Mouse (Mus musculus) left cerebral cortex, postnatal 36 days (tissue): ENCODE results near the gene Aqr. TPM values are rescaled to one million over a fixed set of nuclear protein-coding genes. Genes with fewer than 3 reads are reported as not detected.

Experiments used
- DNase-seq, 2 experiments: peaks; one replicate each; pipeline ENCODE4 v3.0.0; 2021 to 2022; ENCODE audit warnings: low spot score in 2 of 2, mixed read lengths in 1 of 2
- intact Hi-C: fragments of 180-260 bp; cut with DNase I; formaldehyde crosslinking; loops from one replicate; pipeline ENCODE4 v1.15.1; 2025
- microRNA-seq: library from miRNA; unstranded; fragments of <30 nt; microRNA quantifications from one replicate; pipeline ENCODE4 v1.2.0, GENCODE M21; 2022
- total RNA-seq, 2 experiments: library from RNA; stranded (reverse); gene quantifications; 2 replicates each; pipeline ENCODE4 v1.2.3; 2021

The Aqr gene
- total RNA-seq, 2 experiments from 2014 or later: 29.1 to 35.4 TPM

GRCm38 (mm10) chr2:114093577-114093976 is 93.2 kb downstream of the Aqr start:
- DNase-seq: no peak
- intact Hi-C loops: loop anchor here (5.0 kb wide), 1 partner anchor 226 kb away; no protein-coding TSS in a partner anchor

- intact Hi-C loops: loop anchor here (5.0 kb wide), 1 partner anchor 223 kb away; no protein-coding TSS in a partner anchor
- DNase-seq: no peak
These were observed 97.0 kb downstream of the Aqr start for GRCm38 (mm10) chr2:114089862-114090261.

DNA sequence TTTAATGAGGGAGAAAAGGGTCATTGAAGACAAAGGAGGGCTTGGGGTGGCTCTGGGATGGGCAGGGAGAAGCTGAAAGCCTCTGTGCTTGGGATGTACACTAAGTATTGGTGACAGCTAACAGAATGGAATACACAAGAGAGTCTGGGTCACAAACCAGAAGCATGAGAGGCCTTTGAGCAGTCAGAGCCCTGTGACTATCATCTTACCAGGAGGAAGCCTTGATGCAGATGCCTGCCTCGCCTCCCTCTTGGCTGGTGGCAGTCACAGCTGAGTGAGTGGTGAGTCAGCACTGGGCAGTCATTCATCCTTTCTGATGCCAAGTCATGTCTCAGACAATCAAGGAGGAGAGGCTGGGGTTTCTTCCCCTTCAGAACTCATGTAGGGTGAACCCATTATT is 99.6 kb downstream of the Aqr start:
- no peak for DNase-seq
- intact Hi-C loops: no loop called here

DNA sequence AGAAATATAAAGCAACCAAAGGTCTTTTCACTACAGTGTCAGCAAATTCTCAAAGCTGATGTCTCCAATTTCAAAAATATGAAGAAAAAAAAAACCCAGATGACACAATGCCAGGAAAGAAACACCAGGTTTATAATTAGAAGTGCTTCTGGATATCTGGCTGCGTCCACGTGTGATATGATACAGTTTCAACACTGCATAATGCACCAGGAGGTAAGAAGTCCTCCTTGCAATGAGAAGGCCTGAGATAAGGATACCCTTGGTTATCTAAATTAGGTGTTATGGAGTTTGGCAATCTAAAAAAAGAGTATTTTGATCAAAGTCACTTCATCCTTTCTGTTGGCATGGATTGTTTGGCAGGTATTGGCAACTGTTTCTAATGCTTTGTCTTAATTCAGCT is 114.9 kb downstream of the Aqr start:
- no peak for DNase-seq
- intact Hi-C loops: no loop called here

- DNase-seq: no peak
- intact Hi-C loops: no loop called here
These were observed 120.6 kb downstream of the Aqr start for GRCm38 (mm10) chr2:114066226-114066625.

DNA sequence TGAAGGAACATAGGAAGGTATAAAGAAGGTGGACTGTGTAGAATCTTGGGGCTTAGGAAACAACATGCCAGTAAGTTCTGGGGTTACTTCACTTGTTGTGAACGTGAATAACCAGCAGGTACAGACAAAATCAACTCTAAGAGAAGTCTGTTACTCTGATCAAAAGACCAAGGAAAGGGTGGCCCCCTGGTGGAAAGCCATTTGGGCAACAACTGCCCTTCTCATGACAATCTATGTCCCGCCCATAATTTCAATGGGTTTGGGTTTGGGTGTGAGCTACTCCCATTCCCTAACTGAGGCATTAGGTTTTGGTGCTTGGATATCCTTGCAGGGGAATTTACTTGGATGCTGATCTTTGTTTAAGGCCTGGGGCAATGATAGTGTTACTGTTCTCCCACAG is 122.8 kb downstream of the Aqr start:
- DNase-seq: no peak
- intact Hi-C loops: no loop called here

GRCm38 (mm10) chr2:114060071-114060591 is 126.7 kb downstream of the Aqr start:
- intact Hi-C loops: no loop called here
- no peak for DNase-seq

DNA sequence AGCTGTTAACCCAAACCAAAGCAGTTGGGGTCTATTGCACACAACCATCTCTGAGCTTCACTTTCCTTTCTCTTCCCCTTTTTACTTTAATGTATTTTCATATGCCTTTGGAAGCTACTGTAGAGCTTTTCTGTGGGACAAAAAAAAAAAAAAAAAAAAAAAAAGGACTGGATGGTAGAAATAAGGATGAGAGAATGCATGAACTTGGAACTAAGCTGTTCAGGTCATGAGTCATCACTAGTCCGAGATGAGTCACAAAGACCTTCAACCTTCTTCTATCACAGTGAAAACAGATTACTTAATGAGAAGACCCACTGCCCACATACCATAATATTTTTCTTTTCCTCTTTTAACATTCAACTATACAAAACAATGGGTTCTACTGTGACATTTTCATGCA is 127.2 kb downstream of the Aqr start:
- intact Hi-C loops: no loop called here
- DNase-seq: no peak

GRCm38 (mm10) chr2:114058226-114058796 is 128.5 kb downstream of the Aqr start:
- intact Hi-C loops: no loop called here

DNA sequence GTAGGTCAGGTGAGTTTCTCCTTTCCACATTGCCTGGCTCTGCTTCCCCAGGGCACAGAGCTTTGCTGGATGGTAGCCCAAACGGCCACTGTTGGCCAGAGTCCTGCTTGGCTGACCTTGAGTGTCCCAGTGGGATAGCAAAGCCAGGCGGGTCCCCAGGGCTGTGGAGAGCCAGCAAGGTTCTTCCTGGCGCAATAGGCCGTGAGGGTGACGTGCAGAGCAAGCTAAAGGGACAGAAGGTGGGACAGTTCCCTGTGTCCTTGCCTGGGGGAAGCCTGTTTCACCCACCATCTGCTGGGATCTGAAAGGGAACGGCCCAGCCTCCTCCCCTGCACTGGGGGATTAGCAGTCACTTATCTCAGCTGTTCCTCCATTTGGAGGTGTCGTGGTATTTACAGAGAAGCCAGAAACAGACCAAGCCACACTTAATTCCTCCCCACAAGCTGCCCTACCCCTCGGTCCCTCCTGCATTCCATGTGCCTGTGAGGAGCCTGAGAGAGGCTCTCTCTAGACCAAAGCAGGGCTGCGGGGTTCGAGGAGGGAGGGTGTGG is 129.4 kb downstream of the Aqr start:
- DNase-seq: no peak
- intact Hi-C loops: no loop called here

More at GRCm38 (mm10) chr2:114058226-114058796, 128.5 kb downstream of the Aqr start:
- DNase-seq: no peak

GRCm38 (mm10) chr2:114054129-114054528 is 132.7 kb downstream of the Aqr start:
- no peak for DNase-seq
- intact Hi-C loops: no loop called here

- no peak for DNase-seq
- intact Hi-C loops: no loop called here
These were observed 133.9 kb downstream of the Aqr start, which contains the start of gene Actc1 for GRCm38 (mm10) chr2:114052696-114053598. Actc1 (minus strand) TSS chr2:114053548.

GRCm38 (mm10) chr2:114051871-114052241 is 135.0 kb downstream of the Aqr start:
- DNase-seq: no peak
- intact Hi-C loops: no loop called here

Small RNA genes within 50 kb of the gene (microRNA-seq; reads per million reads assigned to microRNA genes)
- not detected for gene Mir7002

Other genes starting within 250 kb of the Aqr start
- 1 to 10 TPM; 5.8 to 7.3 TPM for gene Gjd2, start 173.4 kb downstream of the Aqr start, total RNA-seq
- gene Actc1, start 133.5 kb downstream of the Aqr start, total RNA-seq: not detected
- 10 to 100 TPM; 22.3 to 23.8 TPM for gene Zfp770, start 14.4 kb upstream of the Aqr start, total RNA-seq